Mouse (Mus musculus) spleen, postnatal 0 days (tissue): ENCODE measurements around the gene Samd4b. TPM values are rescaled to one million over a fixed set of nuclear protein-coding genes. Genes with fewer than 3 reads are reported as not detected.

Source experiments
- polyA plus RNA-seq: library from polyadenylated mRNA; unstranded; fragments of >200 nt; fragmentation: Nextera tagmentation; extraction: Ambion mirVana; gene quantifications from 2 replicates; pipeline ENCODE4 v1.2.1, GENCODE M21; 2015

Gene Samd4b
- polyA plus RNA-seq: 6.6 and 8.0 TPM in 2 replicates

DNA sequence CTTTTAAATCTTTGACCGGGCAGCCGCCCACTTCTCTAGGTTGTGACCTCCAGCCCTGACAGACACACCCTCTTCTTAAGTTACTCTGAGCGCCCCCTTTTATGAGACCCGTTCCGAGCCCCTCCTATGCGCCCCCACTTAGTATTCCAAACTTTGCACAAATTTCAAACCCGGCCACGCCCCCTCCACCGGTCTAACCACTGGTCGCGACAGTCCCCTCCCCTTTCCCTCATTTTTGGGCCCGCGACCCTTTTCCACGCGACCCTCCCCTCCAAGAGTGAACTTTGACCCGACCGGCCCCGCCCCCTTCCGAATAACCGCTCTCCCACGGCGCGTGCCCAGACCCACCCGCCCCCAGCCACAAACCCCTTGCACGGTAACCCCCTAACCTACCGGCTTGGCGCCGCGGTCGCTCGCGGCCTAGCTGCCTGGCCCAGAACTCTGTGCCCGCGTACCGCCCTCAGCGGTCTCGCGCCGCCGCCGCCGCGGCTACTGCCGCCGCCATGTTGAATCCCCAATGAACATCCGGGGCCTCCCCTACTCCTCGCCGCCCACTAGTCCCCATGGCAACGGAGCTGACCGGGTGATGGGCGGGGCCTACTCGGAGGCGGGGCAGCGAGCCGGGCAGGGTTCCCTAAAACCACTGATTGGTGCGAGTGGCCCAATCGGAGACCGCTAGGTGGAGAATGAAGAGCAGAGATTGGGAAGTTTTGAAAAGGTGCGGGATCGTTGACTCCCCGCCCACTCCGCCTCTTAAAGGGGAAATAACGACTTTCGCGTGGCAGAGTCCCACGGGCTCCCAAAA lies at the start of gene Samd4b, which contains the start of gene Pak4:
Samd4b (minus strand) TSS at position 503 of the 805 bp plus-strand sequence.
Pak4 (minus strand) TSS at position 544 of the 805 bp plus-strand sequence.

DNA sequence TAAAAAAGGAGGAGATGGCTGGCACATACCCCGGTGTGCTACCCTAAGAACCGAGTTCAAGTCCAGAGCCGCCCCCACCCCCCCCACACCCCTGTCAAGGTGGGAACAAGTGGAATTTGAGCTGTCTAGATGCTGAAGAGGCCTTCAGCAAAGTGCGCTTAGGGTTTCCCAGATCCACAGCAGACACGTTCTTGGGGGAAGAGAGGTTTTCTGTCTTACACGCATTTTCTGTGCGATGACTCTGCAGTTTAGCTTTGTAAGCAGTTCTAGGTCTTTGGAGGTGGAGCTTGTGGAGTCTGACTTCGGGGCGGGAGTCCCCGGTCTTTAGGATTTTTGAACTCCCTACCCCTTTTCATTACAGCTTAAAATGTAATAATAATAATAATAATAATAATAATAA lies 33.1 kb upstream of the Samd4b start, which contains the start of gene Acp7:
Acp7 (minus strand) TSS at position 260 of the 400 bp plus-strand sequence.

DNA sequence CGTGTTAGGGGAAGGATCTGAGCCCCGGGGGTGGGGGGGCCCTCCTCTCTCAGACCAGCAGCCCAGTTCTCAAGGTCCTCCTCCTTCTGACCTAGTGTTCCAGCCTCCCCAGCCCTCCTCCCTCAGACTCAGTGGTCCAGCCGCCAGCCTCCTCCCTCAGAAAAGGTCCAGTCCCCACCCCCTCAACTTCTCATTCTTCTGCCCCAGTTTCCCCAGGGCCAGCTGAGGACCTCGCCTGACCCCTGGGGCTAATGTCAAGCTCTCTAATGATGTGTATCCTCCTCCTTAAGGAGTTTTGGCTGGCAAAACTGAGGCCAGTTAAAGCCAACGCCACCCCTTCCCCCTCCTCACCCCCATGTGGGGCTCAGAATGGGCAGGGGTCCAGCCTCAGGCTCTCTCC lies 50.8 kb downstream of the Samd4b start, which contains the start of gene Nccrp1:
Nccrp1 (minus strand) TSS at position 101 of the 400 bp plus-strand sequence.

DNA sequence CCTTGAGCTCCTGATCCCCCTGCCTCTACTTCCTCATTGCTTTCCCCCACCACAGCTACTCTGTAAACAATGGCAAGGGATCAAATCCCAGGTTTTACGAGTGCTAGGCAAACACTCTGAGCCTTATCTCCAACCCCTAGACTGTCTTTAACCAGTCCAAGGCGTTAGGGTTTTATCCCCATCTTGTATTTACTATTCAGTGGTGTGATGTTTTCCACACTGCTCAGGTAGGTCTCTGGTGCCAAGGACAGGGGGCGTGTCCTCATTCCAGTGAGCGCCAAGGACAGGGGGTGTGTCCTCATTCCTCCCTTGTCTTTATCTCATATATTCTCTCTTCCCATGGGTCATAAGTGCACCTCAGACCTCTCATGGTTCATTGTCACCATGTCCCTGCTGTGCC lies 57.4 kb downstream of the Samd4b start, which contains the start of gene Sycn:
Sycn (plus strand) TSS at position 360 of the 400 bp plus-strand sequence.

DNA sequence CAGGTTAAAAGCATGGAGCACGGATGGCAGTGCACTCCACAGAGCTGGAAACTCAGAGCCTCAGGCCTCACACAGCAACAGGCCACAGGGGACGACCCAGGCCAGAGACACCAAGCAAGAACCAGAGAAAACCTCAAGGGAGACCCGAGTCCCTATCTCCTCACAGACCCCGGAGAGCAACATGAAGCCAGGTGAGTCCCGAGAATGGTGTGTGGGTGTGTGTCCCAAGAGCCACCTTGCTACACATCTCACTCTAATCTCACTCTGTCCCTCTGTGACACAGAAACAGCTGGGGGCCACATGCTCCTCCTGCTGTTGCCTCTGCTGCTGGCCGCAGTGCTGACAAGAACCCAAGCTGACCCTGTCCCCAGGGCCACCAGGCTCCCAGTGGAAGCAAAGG lies 75.4 kb downstream of the Samd4b start, which contains the start of gene Ifnl3:
Ifnl3 (plus strand) TSS at position 301 of the 400 bp plus-strand sequence.

DNA sequence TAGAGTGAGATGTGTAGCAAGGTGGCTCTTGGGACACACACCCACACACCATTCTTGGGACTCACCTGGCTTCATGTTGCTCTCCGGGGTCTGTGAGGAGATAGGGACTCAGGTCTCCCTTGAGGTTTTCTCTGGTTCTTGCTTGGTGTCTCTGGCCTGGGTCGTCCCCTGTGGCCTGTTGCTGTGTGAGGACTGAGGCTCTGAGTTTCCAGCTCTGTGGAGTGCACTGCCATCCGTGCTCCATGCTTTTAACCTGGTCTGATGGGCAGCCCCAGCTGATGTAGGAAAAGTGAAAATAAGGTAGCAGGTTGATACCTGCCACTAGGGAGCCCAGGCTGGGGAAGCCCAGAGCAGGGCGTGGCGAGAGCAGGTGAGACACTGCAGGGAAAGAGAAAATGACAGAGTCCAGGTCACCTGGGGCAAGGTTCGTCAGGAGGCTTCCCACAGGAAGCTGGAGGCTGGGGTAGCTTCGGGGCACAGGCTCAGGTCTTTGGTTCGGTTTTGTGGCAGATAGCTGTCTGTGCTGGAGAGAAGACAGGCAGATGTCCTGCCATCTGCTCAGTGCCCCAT lies 87.5 kb downstream of the Samd4b start, which contains the start of gene Ifnl2:
Ifnl2 (minus strand) TSS at position 51 of the 570 bp plus-strand sequence.

DNA sequence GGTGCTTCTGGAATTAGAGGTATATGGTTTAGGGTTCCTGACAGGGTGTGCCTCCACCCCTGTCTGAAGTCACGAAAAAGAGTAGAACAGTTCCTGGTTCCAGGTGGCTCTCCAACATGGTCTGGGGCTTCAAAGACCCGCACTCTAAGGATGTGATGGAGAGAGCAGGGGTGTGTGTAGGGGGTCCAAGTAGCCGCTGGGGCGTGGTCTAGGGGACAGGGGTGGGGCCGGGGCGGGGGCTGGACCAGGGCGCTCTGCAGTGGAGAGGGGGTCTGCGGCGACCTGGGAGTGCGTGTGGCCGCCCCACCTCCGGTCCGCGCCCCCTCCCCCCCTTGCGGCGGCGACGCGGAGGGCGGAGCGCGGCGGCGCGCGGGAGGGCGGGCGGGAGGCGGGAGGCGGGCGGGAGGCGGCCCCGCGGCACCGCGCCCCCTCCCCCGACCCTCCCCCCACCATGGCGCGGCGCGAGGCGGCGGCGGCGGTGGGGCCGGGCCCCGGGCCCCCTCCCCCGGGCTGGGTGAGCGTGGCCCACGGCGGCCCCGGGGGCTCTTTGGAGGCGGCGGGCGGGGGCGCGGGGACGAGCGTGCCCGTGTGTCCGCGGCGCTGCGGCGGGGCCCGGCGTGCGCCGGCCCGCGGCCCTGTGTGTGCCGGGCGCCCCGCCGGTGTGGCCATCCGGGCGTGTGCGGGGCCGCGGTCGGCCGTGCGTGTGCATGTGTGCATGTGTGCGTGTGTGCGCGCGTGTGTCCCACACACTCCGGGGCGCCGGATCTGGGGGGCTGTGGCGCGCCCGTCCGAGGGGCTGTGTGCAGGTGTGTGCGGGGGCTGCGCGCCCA lies 146.2 kb downstream of the Samd4b start, which contains the start of gene Lrfn1:
Lrfn1 (plus strand) TSS at position 450 of the 830 bp plus-strand sequence.

DNA sequence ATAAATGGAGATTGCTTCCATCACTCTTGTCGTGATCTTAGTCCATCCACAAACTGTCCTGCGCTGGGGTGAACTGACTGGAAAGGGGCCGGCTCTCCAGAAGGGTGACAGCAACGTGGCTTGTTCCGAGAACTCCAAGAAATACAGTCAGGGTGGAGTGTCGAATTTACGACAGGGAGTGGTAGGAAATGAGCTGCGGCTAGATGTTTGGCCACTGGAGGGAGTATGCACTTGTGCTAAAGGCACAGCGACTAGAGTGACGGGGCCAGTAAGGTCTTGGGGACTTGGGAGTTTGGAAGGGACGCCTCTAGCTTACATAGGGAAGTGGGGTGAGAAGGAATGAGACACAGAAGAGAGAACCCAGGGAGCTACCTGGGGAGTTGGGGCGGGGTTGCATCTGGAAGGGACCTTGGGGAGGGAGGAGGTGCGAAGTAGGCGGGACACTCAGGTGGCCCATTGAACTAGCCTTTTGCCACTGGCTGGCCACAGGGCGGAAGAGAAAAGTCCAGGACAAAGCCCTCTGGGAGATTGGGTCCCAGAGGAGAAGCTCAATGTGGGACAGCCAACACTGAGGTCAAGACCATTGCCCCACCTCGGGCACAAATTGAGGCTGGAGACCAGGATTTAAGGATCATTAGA lies 160.9 kb downstream of the Samd4b start, which contains the start of gene Gmfg:
Gmfg (plus strand) TSS at position 516 of the 639 bp plus-strand sequence.

DNA sequence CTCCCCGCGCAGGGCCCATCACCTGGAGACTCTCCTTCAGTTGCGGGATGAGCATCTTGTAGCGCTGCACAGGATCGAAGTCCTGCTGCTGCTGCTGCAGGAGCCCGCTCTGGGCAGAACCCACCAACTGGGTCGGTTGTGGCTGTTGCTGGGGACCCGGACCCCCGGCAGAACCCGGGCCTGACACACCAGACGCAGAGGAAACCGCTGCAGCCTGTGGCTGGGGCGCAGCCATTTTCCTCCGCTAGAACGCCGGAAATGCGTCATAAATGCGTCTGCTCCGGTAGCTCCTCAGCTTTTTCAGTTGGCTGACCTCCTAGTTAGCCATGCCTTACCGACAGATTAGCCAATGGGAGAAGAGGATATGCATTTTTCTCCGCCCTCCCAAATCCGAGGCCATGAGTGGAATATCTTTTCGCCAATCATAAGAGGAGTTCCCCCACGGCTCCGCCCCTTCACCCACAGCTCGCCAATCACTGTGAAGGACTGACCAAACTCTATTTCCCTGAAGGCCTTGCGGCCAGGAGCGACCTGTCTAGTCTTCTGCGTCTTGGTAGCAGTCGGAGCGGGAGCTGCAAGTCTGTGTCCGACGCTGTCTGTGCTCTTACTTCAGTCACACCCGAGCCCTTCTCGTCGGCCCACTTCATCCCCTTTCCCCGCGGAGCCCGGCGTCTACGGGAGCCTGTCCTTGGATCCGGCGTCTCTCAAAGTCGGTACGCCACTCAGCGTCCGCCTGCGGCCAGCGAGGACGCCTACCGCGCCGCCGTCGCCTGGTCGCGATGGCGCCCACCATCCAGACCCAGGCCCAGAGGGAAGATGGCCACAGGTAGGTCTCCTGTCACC lies 205.3 kb downstream of the Samd4b start, which contains the start of the genes Med29 and Paf1:
Med29 (minus strand) TSS at position 280 of the 843 bp plus-strand sequence.
Paf1 (plus strand) TSS at position 523 of the 843 bp plus-strand sequence.

DNA sequence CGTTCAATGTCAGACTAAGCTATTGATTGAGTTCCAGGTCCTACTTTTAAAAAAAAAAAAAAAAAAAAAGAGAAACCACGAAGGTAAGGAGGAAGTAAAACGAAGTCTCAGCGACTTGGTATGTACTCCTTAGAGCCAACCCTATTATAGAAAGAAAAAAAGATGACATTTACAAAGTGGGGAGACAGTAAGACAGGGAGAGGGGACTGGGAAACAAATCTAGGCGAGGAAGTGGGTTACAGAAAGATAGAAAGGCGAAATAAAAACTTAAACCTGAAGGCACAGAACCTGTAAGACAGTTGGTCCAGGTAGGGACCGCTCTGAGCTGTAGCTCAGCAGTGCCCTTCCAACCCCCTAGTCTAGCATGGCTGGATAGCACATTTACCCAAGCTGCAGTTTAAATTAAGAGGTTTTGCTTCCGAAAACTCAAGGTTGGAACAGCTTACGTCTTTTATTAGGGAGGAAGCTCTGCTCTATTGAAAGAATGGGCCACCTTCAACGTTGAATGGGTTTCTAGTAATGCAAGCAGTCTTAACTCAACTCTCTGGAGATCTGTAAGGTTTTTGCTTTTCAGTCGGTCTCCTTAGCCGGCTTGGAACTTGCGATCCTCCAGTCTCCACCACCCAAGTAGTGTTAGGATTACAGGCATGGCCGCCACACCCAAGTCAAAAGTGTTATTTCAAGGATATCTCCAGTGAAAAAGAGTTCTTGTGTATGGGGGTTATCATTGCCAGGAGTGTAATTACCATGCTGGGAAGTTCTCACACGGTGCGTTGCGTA lies 217.5 kb downstream of the Samd4b start, which contains the start of gene Zfp36:
Zfp36 (minus strand) TSS at position 17 of the 780 bp plus-strand sequence.

DNA sequence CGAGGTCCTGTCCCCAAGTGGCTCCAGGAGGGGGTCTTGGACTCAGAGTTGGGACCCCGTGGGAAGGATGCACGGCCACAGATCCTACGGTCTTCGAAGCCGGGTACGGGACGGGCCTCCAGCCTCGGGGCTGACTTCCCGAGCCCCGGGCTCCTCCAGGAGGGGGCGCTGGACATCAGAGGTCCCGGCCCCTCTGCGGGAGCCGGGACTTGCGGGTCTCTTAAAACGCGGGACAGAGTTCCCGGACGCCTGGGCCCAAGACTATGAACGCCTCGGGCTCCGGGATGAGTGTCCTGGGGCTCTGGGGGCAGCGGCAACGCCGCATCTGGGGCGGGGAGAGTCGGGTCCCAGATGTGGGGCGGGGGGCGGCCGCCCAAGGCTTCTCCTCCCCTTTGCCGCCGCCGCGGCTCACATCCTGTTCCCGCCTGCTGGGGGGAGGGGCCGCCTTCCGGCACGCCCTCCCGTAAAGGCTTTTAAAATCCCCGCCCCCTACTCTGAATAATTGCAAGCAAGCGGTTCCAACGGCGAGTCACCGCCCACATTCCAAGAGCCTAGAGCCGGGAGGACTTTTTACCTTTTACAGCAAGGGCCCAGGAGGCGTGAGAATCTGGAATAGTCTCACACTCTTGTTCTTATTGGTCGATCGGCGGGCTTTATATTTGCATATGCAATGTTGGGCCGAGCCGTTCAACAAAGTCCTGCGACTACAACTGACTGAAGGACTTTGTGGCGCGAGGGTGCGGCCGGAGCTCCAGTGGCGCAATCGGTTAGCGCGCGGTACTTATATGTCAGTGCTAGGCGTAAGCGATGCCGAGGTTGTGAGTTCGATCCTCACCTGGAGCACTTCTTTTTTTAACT lies 225.5 kb downstream of the Samd4b start, which contains the start of gene Plekhg2:
Plekhg2 (minus strand) TSS at position 349 of the 858 bp plus-strand sequence.

DNA sequence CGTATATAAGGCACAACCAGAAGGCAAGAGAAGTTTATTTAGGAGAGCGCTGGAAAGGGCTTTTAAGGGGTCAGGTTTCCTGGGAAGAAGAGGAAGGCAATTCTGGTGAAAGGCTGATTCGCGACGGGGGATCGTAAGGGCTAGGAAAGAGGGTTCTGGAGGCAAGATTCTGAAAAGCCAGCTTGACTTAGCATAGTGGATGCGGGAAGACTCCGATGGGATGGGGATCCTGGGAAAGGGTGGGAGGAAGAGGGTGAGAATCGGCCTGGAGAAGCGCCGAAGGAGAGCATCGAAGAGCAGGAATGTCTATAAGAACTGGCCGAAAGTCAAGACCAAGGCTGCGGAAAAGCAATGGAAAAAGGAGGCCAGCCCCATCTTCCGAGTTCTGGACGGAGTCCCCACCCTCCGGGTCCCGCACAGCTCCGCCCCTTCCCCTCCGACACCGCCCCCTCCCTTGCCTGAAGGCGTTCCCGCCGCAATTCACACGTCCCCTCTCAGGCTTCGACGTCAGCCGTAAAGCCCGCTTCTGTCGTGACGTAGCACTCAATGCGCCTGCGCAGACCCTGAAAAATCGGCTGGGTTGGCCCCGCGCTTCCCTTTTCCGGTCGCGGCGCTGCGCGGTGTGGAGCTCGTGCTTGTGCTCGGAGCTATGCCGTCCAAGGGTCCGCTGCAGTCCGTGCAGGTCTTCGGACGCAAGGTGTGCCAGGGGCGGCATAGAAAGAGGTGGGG lies 247.6 kb downstream of the Samd4b start, which contains the start of gene Rps16:
Rps16 (plus strand) TSS at position 498 of the 729 bp plus-strand sequence.

Other genes with a start within 250 kb of the Samd4b start
- 1,177 and 1,190 TPM in 2 replicates for gene Rps16, start 247.5 kb downstream of the Samd4b start, polyA plus RNA-seq
- 18.9 and 22.0 TPM in 2 replicates for gene Plekhg2, start 225.5 kb downstream of the Samd4b start, polyA plus RNA-seq
- 14.2 and 15.8 TPM in 2 replicates for gene Zfp36, start 217.9 kb downstream of the Samd4b start, polyA plus RNA-seq
- 21.9 and 23.0 TPM in 2 replicates for gene Med29, start 205.4 kb downstream of the Samd4b start, polyA plus RNA-seq
- 31.6 and 33.8 TPM in 2 replicates for gene Paf1, start 205.2 kb downstream of the Samd4b start, polyA plus RNA-seq
- gene Gmfg, start 160.7 kb downstream of the Samd4b start, polyA plus RNA-seq: 149 and 179 TPM in 2 replicates
- gene Lrfn1, start 146.2 kb downstream of the Samd4b start, polyA plus RNA-seq: 0.42 and 0.49 TPM in 2 replicates
- gene Ifnl2, start 87.7 kb downstream of the Samd4b start, polyA plus RNA-seq: not detected in 2 replicates
- gene Ifnl3, start 75.3 kb downstream of the Samd4b start, polyA plus RNA-seq: not detected in 2 replicates
- gene Sycn, start 57.3 kb downstream of the Samd4b start, polyA plus RNA-seq: 25.7 and 72.8 TPM in 2 replicates
- gene Nccrp1, start 50.9 kb downstream of the Samd4b start, polyA plus RNA-seq: not detected in 2 replicates
- 8.8 and 9.8 TPM in 2 replicates for gene Pak4, start within 50 bp of the Samd4b start, polyA plus RNA-seq
- gene Acp7, start 33.2 kb upstream of the Samd4b start, polyA plus RNA-seq: not detected in 2 replicates
- gene Fbxo27, start 94.7 kb upstream of the Samd4b start, polyA plus RNA-seq: 0.30 and 1.4 TPM in 2 replicates
- gene Fbxo17, start 118.7 kb upstream of the Samd4b start, polyA plus RNA-seq: 3.4 and 4.0 TPM in 2 replicates
- gene Mrps12, start 143.7 kb upstream of the Samd4b start, polyA plus RNA-seq: 95.7 and 96.0 TPM in 2 replicates
- 12.4 and 13.7 TPM in 2 replicates for gene Sars2, start 143.8 kb upstream of the Samd4b start, polyA plus RNA-seq
- not detected in 2 replicates for gene Ccer2, start 158.0 kb upstream of the Samd4b start, polyA plus RNA-seq
- gene Sirt2, start 168.6 kb upstream of the Samd4b start, polyA plus RNA-seq: 32.7 and 34.8 TPM in 2 replicates
- 29.1 and 31.6 TPM in 2 replicates for gene Nfkbib, start 169.4 kb upstream of the Samd4b start, polyA plus RNA-seq
- 21.2 and 30.9 TPM in 2 replicates for gene Rinl, start 190.8 kb upstream of the Samd4b start, polyA plus RNA-seq
- 185 and 205 TPM in 2 replicates for gene Hnrnpl, start 210.4 kb upstream of the Samd4b start, polyA plus RNA-seq
- 119 and 141 TPM in 2 replicates for gene Ech1, start 227.1 kb upstream of the Samd4b start, polyA plus RNA-seq
- 9.9 and 12.8 TPM in 2 replicates for gene Lgals4, start 235.7 kb upstream of the Samd4b start, polyA plus RNA-seq